Mouse (Mus musculus) brain, adult 2 months (tissue): ENCODE measurements at regions not wholly inside any gene's neighbourhood (a gene's known extent, or its start where the extent isn't known, plus 50 kb on each side); places are given as distances from the start of the nearest gene placed in this dataset.

ENCODE experiments used
- DNase-seq: peaks from one replicate; pipeline ENCODE4 v3.0.0; 2011; ENCODE audit warnings: low read depth, low spot score

GRCm38 (mm10) chr1:110605760-110606159 lies 371.6 kb downstream of the Cdh19 start:
- peak; percentile 12 for DNase-seq

- DNase-seq, result peak; percentile 40
Measured at GRCm38 (mm10) chr1:110581247-110581646, 396.1 kb downstream of the Cdh19 start.
